Mouse (Mus musculus) 3T3-L1 (cell line): ENCODE measurements around the gene Ttc16.

ENCODE experiments used
- DNase-seq: peaks from one replicate; pipeline ENCODE4 v3.0.0-alpha.2; 2015; ENCODE audit warnings: low read depth, low spot score

Ttc16 gene

GRCm38 (mm10) chr2:32718761-32719160 is 56.7 kb downstream of the Ttc16 start:
- DNase-seq, result no peak

GRCm38 (mm10) chr2:32714987-32715425 is 60.4 kb downstream of the Ttc16 start:
- DNase-seq, result peak; percentile 88

GRCm38 (mm10) chr2:32714117-32714986 is 61.1 kb downstream of the Ttc16 start:
- DNase-seq, result no peak

GRCm38 (mm10) chr2:32712934-32713817 is 62.3 kb downstream of the Ttc16 start, which contains the start of gene Cdk9:
Gene Cdk9 (minus strand): TSS chr2:32713076.
- DNase-seq, result peak; percentile 92

- peak; percentile 87 for DNase-seq
Observed at GRCm38 (mm10) chr2:32712586-32712933, 62.9 kb downstream of the Ttc16 start.

- peak; percentile 81 for DNase-seq
Observed at GRCm38 (mm10) chr2:32712108-32712551, 63.3 kb downstream of the Ttc16 start.

- peak; percentile 50 for DNase-seq
Observed at GRCm38 (mm10) chr2:32711301-32712056, 64.0 kb downstream of the Ttc16 start.

- no peak for DNase-seq
Observed at GRCm38 (mm10) chr2:32710425-32710824, 65.0 kb downstream of the Ttc16 start.

- no peak for DNase-seq
Observed at GRCm38 (mm10) chr2:32709521-32710137, 65.8 kb downstream of the Ttc16 start.

- DNase-seq, result peak; percentile 79
Observed at GRCm38 (mm10) chr2:32708643-32709042, 66.8 kb downstream of the Ttc16 start.
